Mouse (Mus musculus) limb, embryonic 14.5 days (tissue): ENCODE data around the gene Nrde2. TPM values are rescaled to one million over a fixed set of nuclear protein-coding genes. Genes with fewer than 3 reads are reported as not detected.

Source experiments
- ATAC-seq: fragments of 200-750 bp; cut with Nextera tagmentation; 2 replicates; pipeline ENCODE4 v1.8.0; 2017; ENCODE audit warnings: low read depth, moderate number of reproducible peaks, moderate TSS enrichment; ENCODE audit not compliant: low FRiP score
- DNase-seq: peaks from one replicate; pipeline ENCODE4 v3.0.0-alpha.2; 2015; ENCODE audit warnings: low spot score
- H3K27ac ChIP-seq: fragments of 300-500 bp; sonication (generic); replicated peaks from 2 replicates; pipeline ENCODE4 v1.5.1; 2014; ENCODE audit warnings: low read depth, mild to moderate bottlenecking, low read length, moderate library complexity, mixed read lengths
- H3K27me3 ChIP-seq: fragments of 300-500 bp; sonication (generic); 2 replicates; pipeline ENCODE4 v1.6.1; 2014; ENCODE audit warnings: low read length, mixed read lengths; ENCODE audit not compliant: control insufficient read depth, insufficient read depth
- H3K36me3 ChIP-seq: fragments of 300-500 bp; sonication (generic); 2 replicates; pipeline ENCODE4 v1.6.1; 2014; ENCODE audit warnings: mild to moderate bottlenecking, low read length, moderate library complexity, mixed read lengths; ENCODE audit not compliant: control insufficient read depth, insufficient read depth
- H3K4me1 ChIP-seq: fragments of 300-500 bp; sonication (generic); 2 replicates; pipeline ENCODE4 v1.6.1; 2014; ENCODE audit warnings: antibody characterized with exemption, low read length, mixed read lengths; ENCODE audit not compliant: control insufficient read depth, insufficient read depth
- H3K4me2 ChIP-seq: fragments of 300-500 bp; sonication (generic); replicated peaks from 2 replicates; pipeline ENCODE4 v1.6.1; 2014; ENCODE audit warnings: low read depth, mild to moderate bottlenecking, low read length, moderate library complexity; ENCODE audit not compliant: severe bottlenecking
- H3K4me3 ChIP-seq: fragments of 300-500 bp; sonication (generic); replicated peaks from 2 replicates; pipeline ENCODE4 v1.5.1; 2014; ENCODE audit warnings: low read length
- H3K9ac ChIP-seq: fragments of 300-500 bp; sonication (generic); 2 replicates; pipeline ENCODE4 v1.6.1; 2014; ENCODE audit warnings: mild to moderate bottlenecking, low read depth, low read length, moderate library complexity; ENCODE audit not compliant: severe bottlenecking
- H3K9me3 ChIP-seq: fragments of 300-500 bp; sonication (generic); 2 replicates; pipeline ENCODE4 v1.6.1; 2016; ENCODE audit warnings: low read length; ENCODE audit not compliant: control insufficient read depth
- POLR2A ChIP-seq: fragments of 200-500 bp; IDR thresholded peaks from 2 replicates; pipeline ENCODE4 v1.8.0; 2012; ENCODE audit warnings: inconsistent platforms, mild to moderate bottlenecking, moderate library complexity, borderline replicate concordance; ENCODE audit not compliant: insufficient read depth, insufficient read length; ENCODE audit errors: extremely low read depth
- WGBS: fragments of 180-500 bp; shearing (Covaris S2); extraction: QIAGEN DNeasy Blood & Tissue Kit; methylation state at CpG from one replicate; pipeline ENCODE4 v1.1.7; 2014; 5-methylcytosine and 5-hydroxymethylcytosine counted together
- polyA plus RNA-seq, 2 experiments: library from polyadenylated mRNA; depleted of rRNA in 1 of 2; stranded (reverse) in 1 of 2; unstranded in 1 of 2; fragments of >200 nt; fragmentation: Nextera tagmentation in 1 of 2; extraction: Ambion mirVana in 1 of 2; gene quantifications; 2 replicates each; pipeline versions ENCODE4 v1.2.1 to v1.2.3; 2012 to 2014

Gene Nrde2
- polyA plus RNA-seq, 2 experiments, result 12.4 to 13.0 TPM

- 1% methylated on average over 13 of the region's 13 CpGs for WGBS
- H3K27ac ChIP-seq, result no peak overlapping the region
- peak; percentile 98 for DNase-seq
- no peaks in the 10 kb centered on the region for H3K9me3 ChIP-seq
- H3K4me1 ChIP-seq, result peaks cover 19% of the 10 kb centered on the region; the same call in 1 of the 2 replicates
- ATAC-seq, result peak; percentile 28; the same call in 1 of the 2 replicates
- no peak overlapping the region for H3K9ac ChIP-seq
- no peak for TF ChIP-seq POLR2A
- no peaks in the 10 kb centered on the region for H3K27me3 ChIP-seq
- peaks cover 46% of the 10 kb centered on the region for H3K36me3 ChIP-seq
- H3K4me3 ChIP-seq, result peak overlapping the region; percentile 96
- H3K4me2 ChIP-seq, result peak overlapping the region; percentile 89
Measured at GRCm38 (mm10) chr12:100201838-100202237, 42.4 kb upstream of the Nrde2 start.

- no peaks in the 10 kb centered on the region for H3K9me3 ChIP-seq
- H3K4me1 ChIP-seq, result peaks cover 19% of the 10 kb centered on the region; the same call in 1 of the 2 replicates
- no peak overlapping the region for H3K9ac ChIP-seq
- WGBS, result 33% methylated on average over 4 of the region's 4 CpGs
- H3K4me2 ChIP-seq, result peak overlapping the region; percentile 89
- peak overlapping the region; percentile 96 for H3K4me3 ChIP-seq
- H3K36me3 ChIP-seq, result peaks cover 41% of the 10 kb centered on the region
- ATAC-seq, result no peak
- DNase-seq, result no peak
- TF ChIP-seq POLR2A, result no peak
- H3K27me3 ChIP-seq, result no peaks in the 10 kb centered on the region
- H3K27ac ChIP-seq, result no peak overlapping the region
Measured at GRCm38 (mm10) chr12:100201363-100201711, 41.9 kb upstream of the Nrde2 start.

DNA sequence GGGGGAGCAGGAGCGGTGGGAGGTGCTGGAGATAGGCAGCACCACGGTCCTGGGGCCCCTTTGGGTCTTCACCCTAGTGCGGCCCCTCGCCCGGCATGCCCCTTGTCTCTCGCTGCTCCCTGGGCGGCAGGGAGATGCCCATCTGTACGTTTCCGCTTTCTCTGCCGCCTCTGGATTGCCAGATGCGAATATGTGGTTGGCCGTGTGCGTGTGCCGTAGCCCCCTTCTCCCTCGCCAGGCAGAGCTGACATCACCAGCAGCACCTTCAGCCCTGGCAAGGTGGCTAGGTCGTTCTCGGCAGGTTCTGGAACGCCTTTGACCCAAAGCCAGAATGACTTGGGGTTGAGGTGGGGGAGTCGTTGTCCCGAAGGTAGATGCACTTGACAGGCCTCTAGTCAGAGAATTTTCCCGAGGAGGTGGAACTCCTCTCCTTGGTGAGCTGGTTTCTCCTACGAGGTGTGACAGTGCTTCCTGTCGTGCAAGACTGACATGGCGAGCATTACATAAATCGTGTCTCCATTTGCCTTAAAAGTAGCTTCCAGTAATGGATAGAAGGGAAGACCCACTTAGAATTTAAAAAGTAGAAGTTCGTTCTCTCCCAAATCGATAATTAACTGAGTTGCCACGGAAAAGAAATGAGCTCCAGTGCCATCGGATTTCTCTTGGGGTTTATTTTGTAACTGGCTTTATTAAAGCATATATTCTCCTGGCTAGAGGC, 41.4 kb upstream of the Nrde2 start:
- Histone ChIP-seq H3K9ac (peak overlapping the region; percentile 84), H3K9me3 (no peaks in the 10 kb centered on the region), H3K27ac (peak overlapping the region; percentile 84; the same call in 1 of the 2 replicates), H3K4me3 (peak overlapping the region; percentile 96), H3K36me3 (peaks cover 36% of the 10 kb centered on the region), H3K4me1 (peaks cover 19% of the 10 kb centered on the region; the same call in 1 of the 2 replicates), H3K27me3 (no peaks in the 10 kb centered on the region), H3K4me2 (peak overlapping the region; percentile 89)
- WGBS, result 7% methylated on average over 28 of the region's 29 CpGs
- TF ChIP-seq POLR2A, result no peak
- DNase-seq, result no peak
- no peak for ATAC-seq

GRCm38 (mm10) chr12:100199891-100200644, 40.6 kb upstream of the Nrde2 start:
- Histone ChIP-seq H3K9me3 (no peaks in the 10 kb centered on the region), H3K9ac (peak overlapping the region; percentile 84), H3K27me3 (no peaks in the 10 kb centered on the region), H3K27ac (peak overlapping the region; percentile 84), H3K4me2 (peak overlapping the region; percentile 89), H3K36me3 (peaks cover 29% of the 10 kb centered on the region), H3K4me3 (peak overlapping the region; percentile 96), H3K4me1 (peaks cover 19% of the 10 kb centered on the region; the same call in 1 of the 2 replicates)
- WGBS, result under 1% methylated on average over 46 of the region's 86 CpGs
- DNase-seq (peak; percentile 58), ATAC-seq (peak; percentile 62)
- TF ChIP-seq POLR2A, result no peak

GRCm38 (mm10) chr12:100198967-100199660, 39.7 kb upstream of the Nrde2 start, which contains the start of gene Calm1:
Gene Calm1 (plus strand): TSS chr12:100199435.
- Histone ChIP-seq H3K36me3 (peaks cover 19% of the 10 kb centered on the region), H3K9me3 (no peaks in the 10 kb centered on the region), H3K4me1 (peaks cover 19% of the 10 kb centered on the region; the same call in 1 of the 2 replicates), H3K4me2 (peak within 1 kb of the TSS; percentile 89), H3K9ac (peak within 1 kb of the TSS; percentile 84), H3K27me3 (no peaks in the 10 kb centered on the region), H3K27ac (peak within 1 kb of the TSS; percentile 84), H3K4me3 (peak within 1 kb of the TSS; percentile 96)
- ATAC-seq (peak; percentile 91), DNase-seq (peak; percentile 85)
- peak; percentile 100 for TF ChIP-seq POLR2A
- WGBS, result 1% methylated on average over 46 of the region's 58 CpGs
